Mouse (Mus musculus): ENCODE results near the gene Galnt2.

The Galnt2 gene

GRCm38 (mm10) chr8:124294900-124295299 is 63.7 kb downstream of the Galnt2 start:
- no peak for DNase-seq

- DNase-seq, result no peak
Observed at GRCm38 (mm10) chr8:124295357-124295756, 64.2 kb downstream of the Galnt2 start.

DNA sequence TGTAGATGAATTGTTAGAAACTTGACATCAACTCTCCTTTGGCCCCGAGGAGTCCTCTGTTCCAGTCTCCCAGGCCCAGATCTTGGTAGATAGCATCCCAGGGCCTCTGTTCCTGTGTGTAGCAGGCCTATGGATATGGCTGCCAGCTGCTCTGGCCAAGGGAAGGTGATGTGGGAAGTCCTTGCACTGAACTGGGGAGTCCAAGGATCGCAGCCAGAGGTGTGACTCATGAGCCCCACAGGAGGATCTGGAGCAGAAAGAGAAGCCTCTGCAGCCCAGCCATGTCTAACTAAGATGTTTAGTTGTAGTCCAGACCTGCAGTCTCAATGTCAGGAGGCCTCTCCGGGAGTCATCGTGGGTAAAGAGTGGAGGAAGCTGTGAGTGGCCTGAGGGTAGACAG is 70.3 kb downstream of the Galnt2 start:
- no peak for DNase-seq

DNA sequence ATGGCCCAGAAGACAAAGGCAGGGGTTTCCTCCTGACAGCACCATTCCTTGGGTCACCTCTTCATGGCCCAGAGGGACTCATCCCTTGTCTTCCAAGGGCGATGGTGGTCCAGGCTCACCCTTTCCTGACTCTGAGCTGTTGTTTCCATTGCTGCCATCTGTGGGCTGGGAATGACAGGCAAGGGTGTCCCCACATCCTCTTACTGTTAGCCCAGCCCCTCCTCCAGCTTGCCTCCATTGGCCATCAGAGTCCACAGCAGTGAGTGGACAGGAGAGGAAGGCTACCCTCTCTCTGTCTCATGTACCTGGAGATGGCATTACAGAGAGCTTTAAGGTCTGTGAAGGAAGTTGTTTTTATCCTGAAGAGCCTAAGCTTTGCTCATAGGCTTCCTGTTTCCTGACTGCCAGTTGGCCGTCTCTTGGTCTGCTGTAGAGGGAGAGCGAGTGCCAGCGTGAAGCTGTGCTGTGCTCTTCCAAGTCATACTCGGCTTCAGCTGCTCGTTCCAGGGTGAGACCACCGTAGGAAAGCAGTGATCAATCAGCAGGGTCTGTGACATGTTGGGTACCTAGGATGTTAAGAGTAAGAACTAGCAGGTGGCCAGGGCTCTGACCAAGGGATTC is 70.9 kb downstream of the Galnt2 start:
- DNase-seq, result no peak

DNA sequence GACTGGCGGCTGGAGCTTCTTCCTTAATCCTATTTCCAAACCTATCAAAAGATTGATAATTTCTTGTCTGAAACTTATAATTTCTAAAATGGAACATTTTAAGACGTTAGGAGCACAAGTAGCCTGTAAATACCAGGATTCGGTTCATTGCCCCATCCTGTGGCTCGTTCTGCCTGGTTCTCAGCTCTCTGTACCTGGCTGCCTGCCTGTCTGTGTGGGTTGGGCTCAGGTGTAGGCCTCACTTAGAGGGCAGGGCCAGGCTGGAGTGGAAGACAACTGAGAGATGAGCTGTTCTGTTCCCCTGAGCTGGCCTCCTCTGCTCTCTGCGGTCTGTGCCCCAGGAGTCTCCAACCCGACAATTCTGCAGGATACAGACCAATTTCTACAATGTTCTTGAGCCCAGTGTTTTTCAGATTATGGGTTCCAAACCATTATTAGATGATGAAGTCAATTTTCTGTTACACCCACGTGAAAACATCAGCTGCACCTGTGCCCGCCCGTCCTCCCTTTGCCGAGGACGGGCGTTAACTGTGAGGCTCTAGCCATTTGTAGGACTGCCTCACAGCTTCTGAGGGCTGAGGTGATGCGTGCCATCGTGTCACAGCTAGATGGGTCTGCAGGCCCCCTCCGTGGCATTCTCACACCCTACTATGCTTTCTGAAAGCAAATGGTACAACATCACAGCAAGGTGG is 72.2 kb downstream of the Galnt2 start:
- no peak for DNase-seq

DNA sequence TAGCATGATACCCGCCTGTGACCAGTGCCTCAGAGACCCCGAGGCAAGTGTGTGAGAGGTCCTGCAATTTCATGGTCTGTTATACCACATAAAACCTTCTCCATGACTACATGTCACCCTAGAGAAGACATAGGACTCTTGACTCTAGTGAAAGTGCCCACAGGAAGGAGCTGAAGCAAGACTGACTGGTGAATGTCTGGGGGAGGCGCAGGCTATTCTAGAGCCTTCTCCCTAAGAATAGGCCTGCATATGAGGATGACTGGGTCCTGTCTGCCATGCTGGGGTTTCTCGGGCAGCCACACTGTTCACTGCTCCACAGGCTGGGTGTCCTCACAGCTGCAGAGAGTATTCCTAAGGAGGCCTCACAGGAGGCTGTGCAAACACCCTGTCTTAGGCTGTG is 73.0 kb downstream of the Galnt2 start:
- DNase-seq, result no peak

DNA sequence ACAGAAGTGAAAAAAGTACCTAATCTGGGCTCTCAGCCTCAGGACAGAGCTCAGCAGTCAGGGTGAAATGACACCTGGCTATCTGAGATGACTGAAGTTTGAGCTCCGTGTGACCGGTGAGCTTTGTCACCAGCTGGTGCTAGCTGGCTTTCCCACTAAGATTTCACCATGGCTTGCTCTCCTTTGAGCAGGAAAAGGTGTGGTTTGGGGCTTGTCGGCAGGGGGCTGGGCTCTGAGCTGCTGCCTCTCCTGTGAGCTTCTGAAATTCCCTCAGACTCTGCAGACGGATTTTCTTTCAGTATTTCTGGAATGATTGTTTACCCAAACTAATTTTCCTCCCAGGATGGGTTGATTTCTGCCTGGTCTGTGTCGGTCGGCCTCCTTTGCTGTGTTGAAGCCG is 75.4 kb downstream of the Galnt2 start:
- no peak for DNase-seq

DNA sequence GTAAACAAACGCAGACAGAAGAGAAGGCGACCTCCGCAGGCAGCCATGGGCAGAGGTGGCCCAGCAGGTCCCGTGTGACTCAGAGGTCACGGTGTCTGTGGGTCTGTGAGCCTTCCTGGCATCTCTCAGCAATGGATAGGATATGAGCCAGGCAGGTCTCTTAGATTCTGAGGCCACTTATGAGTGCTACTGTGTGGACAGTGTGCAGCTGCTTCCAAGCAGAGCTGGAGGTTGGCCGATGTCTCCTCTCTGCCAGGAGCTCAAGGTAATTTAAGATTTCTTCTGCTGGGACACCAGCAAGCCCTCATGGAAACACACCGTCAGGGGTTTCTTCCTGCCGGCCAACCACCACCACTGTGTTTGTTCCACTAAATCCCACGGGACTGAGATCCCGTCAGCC is 76.5 kb downstream of the Galnt2 start:
- no peak for DNase-seq

GRCm38 (mm10) chr8:124310509-124310908 is 79.3 kb downstream of the Galnt2 start:
- no peak for DNase-seq

DNA sequence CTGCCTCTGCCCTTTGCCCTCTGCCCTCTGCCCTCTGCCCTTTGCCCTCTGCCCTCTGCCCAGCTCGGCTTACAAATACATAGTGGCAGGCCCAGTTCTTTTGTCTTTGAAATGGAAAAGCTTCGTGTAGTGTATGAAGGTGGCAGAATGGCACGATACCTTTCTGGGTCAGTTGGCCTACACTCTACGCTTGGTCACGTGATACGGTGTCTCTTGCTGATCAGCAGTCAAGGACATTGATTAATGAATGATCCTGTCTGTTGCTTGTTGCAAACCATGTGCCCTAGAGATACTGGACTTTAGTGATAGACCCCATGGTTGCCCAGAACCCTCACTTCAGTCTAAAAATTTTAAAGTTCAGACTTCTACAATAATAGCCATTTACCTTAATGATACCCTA is 79.9 kb downstream of the Galnt2 start:
- DNase-seq, result no peak

DNA sequence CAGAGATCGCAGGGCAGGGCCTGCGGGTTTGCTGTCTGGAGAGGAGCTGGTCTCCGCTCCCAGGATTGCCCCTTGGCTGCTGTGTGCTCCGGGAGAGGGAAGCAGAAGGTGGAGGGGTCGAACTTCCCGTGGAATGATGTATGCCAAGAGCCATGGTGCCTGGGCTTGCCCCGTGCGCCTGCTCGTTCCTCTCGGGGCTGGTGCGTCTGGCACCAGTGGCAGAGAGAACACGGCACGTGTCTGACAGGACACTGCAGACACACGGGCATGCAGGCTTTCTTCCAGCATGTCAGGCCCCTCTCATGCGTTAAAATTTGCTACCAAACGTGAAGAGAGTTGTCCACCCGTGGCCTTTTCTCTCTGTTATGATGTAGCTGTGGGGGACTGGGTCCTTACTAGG is 80.5 kb downstream of the Galnt2 start:
- DNase-seq, result no peak

DNA sequence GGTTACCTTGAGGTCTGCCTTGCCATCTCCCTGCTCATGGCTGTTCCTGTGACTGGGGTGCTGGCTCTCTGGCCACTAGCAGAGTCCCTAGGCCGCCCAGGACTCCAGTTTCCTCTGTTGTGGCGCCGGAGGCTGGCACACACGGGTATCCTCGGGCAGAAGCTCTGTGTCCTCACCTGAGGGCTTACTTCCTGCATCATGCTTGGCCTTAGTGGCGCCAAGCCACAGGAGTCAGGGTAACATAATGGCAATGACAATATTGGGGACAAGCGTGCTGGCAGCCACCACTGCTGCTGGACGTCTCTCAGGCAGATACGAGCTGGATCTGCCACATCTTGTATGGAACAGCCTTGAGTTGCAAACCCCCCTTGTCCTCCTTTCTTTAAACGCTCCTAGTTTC is 81.0 kb downstream of the Galnt2 start:
- no peak for DNase-seq

DNA sequence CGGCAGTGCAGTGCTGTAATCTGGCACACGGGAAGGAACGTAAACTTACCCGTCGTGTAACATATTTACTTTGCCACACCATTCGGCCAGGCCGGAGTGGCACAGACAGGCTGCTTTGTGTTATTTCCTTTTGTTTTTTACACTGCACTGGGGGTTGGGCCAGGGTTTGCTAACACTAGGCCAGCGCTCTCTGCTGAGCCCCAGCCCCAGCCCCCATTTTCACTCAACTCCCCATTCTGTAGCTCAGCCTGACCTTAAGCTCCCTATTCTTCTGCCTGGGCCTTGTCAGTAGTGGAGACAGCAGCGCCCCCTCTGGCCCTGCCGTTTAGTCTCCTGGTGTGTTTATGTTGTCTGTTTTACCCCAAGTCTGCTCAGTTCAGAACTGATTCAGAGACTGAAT is 83.6 kb downstream of the Galnt2 start:
- DNase-seq, result no peak

DNA sequence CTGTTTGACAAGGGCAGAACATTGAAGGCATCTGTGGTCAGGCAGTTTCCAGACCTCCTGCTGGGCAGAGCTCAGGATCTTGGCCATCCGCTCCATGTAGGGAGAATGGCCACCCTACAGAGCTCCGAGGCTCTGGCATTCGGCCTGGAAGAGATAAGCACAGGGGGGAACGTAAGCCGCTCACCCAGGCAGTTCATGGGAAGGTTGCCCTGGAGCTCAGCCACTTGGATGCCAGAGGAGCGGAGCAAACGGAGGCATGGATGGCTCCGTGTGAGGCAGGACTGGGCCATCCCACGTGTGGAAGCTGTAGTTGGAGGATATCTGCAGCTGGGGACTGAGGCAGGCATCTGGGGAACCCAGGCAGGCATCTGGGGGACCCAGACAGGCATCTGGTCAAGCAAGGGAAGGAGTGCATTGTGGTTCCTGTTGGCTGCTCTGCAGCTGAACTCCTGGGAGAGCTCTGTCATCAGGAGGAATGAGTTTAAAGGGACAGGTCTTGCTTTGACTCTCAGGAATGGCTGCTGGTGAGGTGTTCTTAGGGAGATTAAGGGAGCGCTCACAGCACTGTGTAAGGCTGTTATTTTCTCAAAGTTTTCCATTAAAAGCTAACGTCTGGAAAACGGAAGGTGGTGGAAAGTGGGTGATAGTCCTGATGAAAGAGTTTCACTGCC is 85.4 kb downstream of the Galnt2 start:
- DNase-seq, result peak; percentile 99

- peak; percentile 97 for DNase-seq
Observed at GRCm38 (mm10) chr8:124317191-124317682, 86.0 kb downstream of the Galnt2 start.

DNA sequence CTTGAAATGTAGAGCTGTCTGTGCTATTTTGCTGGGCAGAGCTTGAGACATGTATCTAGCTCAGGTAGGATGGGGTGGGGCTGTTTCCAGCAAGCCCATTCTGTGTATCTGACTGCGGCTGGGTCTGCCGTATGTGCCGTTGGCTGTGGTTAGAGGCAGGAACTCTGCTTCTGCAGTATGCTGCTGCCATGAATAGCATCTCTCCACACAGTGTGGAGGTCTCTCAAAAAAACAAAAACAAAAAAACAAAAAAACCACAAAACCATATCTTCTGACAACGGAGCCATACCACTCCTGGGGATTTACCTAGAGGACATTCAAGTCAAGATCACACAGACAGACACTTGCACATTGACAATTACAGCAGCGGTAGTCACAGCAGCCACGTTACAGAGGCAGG is 86.6 kb downstream of the Galnt2 start:
- DNase-seq, result no peak

- DNase-seq, result peak; percentile 98
Observed at GRCm38 (mm10) chr8:124318612-124319315, 87.6 kb downstream of the Galnt2 start.

DNA sequence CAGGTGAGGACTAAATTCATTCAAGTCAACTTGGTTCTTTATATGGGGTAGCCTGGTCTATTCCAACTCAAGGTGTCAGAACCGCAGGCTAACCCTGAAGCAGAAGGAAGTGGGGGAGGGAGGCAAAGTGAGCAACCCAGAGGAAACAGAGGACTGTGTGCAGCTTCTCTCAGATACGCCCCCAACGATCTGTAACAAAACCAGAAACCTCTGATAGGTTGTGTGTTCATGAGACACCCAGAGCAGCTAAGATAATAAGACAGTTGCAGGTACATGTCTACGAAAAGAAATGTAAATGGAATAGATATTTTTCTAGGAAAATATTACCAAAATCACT is 88.1 kb downstream of the Galnt2 start:
- no peak for DNase-seq

GRCm38 (mm10) chr8:124321227-124321840 is 90.1 kb downstream of the Galnt2 start:
- DNase-seq, result no peak

DNA sequence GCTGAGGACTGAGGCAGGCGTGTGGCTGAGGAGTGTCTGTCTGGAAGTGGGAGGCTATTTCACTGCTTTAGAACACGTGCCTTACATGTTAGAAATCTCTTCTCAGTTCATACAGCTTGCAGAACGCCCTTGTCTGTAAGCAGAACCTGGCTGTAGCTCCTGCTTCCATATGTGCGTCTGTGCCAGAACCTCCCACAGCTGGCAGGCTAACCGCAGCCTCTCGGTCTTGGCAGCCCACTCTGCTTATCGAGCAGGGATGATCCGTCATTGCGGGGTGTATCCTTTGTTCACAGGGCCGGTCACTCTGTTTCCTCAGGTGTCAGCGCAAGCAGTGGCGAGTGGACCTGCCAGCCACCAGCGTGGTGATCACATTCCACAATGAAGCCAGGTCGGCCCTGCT is 92.2 kb downstream of the Galnt2 start:
- DNase-seq, result peak; percentile 94

DNA sequence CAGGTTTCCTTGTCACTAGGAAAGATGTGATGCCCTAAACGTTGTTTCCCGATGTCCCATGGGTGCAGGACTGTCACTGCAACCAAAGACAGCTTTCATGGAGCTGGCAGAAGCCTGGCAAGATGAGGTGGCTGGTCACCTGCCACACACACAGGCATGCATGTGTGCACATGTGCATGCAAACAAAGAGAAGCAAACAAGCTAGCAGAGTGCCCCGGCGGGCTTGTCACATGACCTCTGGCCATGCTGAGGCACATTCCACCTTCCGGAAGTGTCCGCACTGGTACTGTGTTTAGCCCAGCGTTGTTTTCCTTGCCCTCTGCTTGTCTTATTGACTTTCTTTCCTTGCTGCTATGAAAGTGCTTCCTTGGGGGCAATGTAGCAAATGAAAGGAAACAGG is 97.1 kb downstream of the Galnt2 start:
- DNase-seq, result no peak

DNA sequence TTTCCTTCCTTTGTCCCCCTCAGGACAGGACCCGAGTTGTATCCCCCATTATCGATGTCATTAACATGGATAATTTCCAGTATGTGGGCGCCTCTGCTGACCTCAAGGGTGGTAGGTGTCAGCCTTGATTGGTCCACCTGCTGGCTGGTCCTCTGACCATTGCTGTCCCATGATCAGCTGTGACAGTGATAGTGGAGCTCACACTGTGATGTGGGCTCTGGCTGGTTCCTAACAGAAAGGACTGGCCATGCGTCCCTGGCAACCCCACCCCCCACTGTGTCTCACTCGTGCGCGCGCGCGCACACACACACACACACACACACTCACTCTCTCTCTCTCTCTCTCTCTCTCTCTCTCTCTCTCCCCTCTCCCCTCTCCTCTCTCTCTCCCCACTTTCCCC is 98.5 kb downstream of the Galnt2 start:
- no peak for DNase-seq

GRCm38 (mm10) chr8:124330433-124330832 is 99.2 kb downstream of the Galnt2 start:
- no peak for DNase-seq

All from heart, adult 11 months (tissue).